Mouse (Mus musculus): ENCODE measurements around the gene Ugt2b34.
A peak's percentile ranks its signal among the peaks of the same experiment; 100 is the strongest.
"Not testable (repeated sequence)": the region's sequence is repeated elsewhere in the genome, so short reads cannot be mapped to it uniquely, and the experiment has no call there.

Ugt2b34 gene

DNA sequence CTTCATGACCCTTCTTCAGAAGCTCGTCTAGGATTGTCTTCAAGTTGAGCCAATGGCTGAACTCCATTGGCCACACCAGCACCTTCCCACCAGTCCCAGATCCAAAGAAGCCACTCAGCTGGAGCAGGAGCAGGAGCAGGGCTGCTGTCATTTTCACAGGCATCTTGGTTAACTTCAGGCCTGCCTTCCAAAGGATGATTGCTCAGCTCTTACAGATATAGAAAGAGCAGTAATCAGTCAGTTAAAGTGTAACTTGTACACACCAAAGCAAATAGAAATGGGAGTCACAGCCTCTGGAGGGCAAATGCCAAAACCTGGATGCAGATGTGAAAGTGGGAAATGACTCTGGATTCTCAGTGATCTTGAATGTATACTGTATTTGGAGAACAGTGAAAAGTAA is at the start of gene Ugt2b34:
Gene Ugt2b34, minus strand, starts transcription at position 180 of the 400 bp plus-strand sequence.
- no peak for DNase-seq (ENCODE audit: low read depth)

DNA sequence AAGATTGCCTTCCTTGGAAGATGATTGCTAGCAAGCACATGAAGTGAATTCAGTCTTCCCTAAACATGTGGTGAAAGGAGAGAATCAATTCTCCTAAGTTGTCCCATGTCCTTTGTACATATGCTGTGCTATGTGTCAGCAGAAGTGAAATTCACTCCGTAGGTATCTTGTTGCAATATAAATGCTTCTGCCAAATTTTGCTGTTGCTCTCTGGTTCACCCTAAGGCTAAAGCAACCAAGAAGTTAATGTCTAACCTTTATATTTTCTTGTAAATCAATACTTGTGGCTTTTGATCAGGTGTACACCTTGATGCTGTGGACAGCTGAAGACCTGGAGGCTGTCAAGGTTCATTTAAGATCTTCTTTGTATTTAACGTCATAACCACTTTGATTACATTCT is 35.4 kb upstream of the Ugt2b34 start:
- no peak for DNase-seq (ENCODE audit: low read depth)

DNA sequence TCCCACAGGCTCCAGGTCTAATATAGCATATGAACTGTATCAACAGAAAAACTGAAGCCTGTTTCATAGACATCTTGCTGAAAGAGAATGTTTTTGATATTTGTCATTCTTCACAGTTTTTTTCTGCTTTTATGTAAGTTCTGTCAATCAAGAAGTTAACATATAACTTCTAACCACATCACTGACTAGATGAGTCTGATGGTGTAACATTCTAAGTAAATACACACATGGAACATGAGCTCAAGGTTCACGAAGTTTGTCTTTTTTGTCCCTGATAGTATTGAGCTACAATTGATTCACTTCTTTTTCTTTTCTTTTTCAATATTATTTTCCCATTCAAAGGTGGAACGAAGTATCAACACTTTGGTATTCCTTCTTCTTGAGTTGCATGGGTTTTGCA is 19.7 kb upstream of the Ugt2b34 start, which contains the start of gene Ugt2b1:
Gene Ugt2b1, minus strand, starts transcription at position 105 of the 400 bp plus-strand sequence.
- DNase-seq (ENCODE audit: low read depth), result no peak

DNA sequence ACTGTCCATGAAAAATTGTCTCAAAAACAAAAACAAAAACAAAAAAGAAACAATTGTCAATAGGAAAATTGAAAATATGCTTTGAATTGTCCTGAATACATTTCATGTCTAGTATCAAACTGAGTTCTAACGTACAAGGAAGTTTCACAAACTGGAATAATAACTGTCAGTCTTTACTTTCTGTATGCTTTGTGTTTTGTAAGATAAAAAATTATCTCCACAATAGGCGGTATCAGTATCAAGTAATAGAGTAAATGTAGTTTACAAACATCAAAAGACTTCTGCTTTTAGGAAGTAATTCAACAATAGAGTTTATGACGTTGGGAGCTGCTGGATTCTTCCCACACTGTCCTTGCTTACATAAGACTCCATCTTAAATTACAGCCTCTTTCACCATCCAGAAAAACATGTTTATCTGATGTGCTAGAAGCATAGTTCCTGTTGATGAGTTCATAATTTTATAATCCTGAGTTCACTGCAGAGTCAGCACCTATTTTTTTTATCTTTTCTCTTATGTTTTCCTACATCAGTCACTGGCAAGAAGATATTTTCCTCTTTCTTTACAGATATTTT is 14.0 kb upstream of the Ugt2b34 start:
- DNase-seq (ENCODE audit: low read depth), result no peak

DNA sequence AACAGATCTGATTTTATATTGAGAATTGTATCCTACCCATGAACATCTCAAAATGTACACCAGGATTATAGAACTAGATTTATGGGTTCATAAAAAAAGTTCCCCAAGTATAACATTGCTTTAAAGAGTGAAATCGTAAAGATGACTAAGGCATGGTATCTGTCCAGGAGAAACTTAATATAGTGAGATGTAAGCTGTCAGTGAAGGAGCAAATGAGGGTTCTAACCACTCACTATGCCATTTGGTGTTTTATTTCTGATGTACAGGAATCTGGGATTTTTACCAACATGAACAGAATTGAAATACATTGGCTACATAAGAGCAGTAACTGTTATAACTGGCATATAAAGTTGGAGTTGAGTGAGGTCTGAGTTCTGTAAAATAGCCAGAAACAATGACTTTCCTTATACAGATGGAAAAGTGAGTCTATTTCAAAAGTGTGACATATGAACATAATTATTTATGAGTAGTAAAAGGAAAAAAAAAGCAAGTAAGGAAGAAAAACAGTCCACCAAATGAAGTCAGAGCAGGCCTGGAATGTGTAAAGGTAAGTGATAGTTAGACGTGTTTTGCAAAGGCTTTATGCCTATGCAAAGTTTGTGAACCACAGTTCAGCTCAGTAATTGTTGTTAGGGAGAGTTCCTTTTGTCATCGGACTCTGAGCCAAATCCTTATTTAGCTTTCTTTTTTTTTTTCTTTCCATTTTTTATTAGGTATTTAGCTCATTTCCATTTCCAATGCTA is 4.8 kb upstream of the Ugt2b34 start:
- no peak for DNase-seq (ENCODE audit: low read depth)

DNA sequence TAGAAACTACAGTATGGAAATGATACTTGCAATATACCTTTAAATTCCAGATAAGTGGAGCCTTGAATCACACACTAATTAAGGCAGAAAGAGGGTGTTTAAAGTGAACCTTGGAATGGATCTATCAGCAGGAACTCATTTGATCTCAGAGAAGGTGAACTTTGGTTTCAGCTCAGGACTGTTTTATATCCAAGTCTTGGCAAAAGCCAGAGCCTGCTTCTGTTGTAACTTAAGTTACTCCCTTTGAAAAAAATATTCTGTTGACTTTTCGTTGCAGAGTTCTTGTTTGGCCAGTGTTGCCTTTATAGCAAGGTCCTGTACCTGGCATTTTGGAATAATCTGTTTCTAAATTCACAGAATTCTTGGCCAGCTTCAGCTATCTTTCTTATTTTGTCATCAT is 4.0 kb upstream of the Ugt2b34 start:
- no peak for DNase-seq (ENCODE audit: low read depth)

DNA sequence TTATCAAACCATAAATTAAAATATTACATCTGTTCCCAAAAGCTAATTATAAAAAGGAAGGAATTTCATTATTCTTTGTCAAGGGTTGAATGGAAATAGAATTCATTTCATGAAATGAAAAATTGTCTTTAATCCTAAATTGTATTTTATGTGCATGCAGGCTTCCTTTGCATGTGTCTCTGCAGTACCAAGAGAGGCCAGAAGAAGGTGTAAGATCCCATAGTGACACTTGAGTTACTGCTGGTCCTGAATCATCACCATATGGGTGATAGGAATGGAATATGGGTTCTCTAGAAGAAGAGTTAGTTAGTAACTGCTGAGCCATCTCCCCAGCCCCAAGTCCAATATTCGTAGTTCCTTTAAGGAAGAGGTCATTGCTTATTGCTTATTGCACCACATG is 16.8 kb downstream of the Ugt2b34 start:
- DNase-seq (ENCODE audit: low read depth), result no peak

DNA sequence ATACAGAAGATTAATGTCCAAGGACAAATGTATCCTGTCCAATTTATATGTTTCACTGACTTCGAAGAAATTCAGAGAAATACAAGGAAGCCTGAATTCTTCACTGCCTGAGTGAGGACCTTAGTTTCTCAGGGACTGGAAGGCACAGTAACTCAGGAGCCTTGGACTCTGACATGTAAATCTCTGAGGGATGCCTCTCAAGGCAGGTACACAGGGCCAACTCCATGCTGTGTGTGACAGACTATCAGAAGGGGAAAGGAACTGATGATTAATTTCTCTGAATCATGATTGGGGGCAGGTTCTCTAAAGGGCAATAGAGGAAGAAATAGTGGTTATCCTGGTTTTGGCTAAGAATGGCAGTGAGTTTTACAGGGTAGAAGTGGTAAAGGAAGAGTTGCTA is 18.3 kb downstream of the Ugt2b34 start:
- DNase-seq (ENCODE audit: low read depth), result no peak

DNA sequence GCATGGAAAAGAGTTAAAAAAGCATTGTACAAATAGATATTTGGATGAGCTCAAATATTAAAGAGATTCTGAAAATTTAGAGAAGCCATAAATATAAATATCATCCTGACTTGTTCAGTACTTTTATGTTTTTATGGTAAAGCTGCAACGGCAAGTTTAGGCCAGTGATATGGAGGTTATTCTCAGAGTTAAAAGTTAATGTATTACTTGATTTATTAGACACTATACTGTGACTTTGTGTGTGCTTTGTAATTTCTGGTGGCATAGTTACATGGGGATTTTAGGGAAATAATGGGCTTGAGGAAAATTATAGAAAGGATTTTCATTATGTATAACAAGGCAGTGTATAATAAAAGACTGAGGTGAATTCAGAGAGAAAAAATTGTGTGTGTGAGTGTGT is 19.7 kb downstream of the Ugt2b34 start:
- no peak for DNase-seq (ENCODE audit: low read depth)

DNA sequence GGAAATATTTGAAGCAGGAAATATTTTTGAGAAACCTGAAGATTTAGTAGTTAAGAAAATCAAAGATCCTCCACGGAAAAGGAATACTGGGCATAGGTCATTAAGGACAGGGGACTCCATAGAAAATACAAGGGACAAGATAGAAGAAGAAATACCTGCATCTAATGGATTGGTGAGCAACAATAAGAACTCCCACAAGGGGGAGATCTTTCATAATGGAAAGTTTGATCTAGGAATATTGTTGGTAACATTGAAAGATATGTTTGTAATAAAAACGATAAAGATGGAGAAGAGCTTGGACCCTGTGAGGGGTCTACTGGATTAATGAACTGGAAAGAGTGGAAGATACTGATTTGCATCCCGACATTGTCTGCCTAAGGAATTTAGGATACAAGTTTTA is 20.1 kb downstream of the Ugt2b34 start:
- DNase-seq (ENCODE audit: low read depth), result no peak

DNA sequence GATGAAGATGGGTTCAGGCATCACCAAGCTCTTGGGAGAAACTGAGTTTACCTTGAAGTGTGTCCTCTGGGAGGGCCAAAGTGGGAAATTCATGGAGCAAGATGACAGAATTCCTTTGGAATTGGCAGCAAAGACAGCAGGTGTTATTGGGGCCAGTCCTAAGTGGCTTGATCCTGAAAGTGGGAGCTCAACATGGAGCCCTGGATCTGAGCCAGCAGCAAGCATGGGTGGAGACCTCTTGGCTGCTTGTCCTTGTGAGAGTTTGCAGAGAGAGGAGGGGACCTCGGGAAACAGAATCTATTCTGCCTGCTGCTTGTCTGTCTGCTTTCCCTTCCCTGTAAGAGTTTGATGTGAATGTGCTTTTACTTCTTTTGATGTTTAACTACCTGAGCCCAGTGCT is 34.9 kb downstream of the Ugt2b34 start:
- no peak for DNase-seq (ENCODE audit: low read depth)

DNA sequence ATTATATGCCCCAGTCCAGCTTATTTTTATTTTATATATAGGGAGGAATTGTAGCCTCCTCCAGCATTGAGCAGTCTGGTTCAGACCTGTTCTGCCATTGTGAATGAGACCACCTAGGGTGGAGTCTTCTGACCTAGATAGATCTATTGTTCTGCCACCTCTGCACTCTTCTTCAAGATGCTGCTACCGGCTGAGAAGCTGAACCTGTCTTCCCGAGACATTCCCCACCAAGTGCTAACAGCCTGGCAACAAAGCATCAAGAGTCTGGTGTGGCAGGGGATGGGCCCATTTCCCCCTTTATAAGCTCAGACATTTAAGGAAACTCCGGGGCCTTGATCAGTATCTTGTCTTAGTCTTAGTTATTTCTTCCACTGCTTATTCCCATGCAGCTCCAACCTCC is 48.4 kb downstream of the Ugt2b34 start:
- DNase-seq (ENCODE audit: low read depth), result no peak

DNA sequence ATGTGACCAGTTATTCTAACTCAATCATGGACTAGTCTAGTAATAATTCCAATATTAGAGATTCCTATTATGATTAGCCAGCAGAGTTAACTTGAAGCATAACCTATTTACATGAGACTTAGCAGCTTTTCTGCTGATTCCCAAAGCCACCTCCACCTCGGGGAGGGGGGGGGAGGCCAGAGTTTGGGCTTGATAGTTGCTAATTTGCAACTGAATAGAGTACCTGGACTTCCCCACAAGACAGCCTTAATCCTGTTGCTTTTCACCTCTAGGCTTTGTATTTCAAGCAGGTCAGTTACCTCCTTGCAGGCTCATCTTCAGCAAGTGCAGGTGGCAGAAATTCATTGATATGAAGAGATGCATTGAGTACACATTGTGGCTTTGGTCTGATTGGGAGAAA is 49.1 kb downstream of the Ugt2b34 start:
- no peak for DNase-seq (ENCODE audit: low read depth)

DNA sequence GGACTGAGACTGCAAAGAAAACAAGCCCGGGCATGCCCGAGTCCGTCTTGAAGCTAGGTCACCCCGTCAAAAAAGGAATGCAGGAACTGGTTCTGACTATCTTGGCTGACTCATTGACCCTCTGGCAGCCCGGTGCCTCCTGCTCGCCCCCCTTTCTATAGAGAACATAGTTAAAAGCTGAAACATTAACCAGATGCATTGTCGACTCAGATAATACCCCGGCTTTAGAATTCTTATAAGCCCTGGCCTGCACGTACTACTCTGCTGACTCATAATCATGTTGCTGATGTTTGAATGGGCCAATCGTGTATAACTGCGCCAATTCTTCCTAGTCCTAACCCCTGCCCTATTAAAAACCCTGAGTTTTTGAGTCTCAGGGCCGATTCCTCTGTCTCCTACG is 50.2 kb downstream of the Ugt2b34 start:
- DNase-seq (ENCODE audit: low read depth), result not testable (repeated sequence)

DNA sequence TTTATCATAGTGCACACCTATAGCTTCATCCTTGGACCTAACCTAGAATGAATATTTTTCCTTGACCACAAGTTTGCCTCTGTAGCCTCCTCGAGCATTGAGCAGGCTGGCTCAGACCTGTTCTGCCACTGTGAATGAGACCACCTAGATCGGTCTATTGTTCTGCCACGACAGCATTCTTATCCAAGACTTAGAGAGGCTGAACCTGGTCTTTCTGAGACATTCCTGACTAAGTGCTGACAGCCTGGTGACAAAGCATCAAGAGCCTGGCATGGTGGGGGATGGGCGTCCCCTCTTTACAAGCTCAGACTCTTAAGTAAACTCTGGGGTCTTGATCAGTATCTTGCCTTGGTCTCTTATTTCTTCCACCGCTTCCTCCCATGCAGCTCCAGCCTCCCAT is 55.1 kb downstream of the Ugt2b34 start:
- no peak for DNase-seq (ENCODE audit: low read depth)

DNA sequence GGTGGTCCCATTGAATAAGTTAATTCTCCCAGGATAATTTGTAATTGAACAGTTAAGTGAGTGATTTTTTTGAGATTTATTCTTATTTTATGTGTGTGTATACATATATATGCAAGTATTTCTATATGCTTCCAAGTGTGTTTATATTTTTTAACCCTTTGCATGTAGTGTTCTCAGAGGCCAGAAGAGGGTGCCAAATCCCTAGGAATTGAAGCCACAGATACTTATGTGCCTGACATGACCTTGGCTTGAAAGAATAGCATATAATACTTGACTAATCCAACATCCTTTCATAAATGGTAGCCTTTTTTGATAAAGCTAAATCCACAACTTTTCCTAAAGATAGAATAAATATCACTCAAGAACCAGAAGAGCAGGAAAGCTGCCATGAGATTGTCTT is 56.6 kb downstream of the Ugt2b34 start:
- DNase-seq (ENCODE audit: low read depth), result peak; percentile 44

DNA sequence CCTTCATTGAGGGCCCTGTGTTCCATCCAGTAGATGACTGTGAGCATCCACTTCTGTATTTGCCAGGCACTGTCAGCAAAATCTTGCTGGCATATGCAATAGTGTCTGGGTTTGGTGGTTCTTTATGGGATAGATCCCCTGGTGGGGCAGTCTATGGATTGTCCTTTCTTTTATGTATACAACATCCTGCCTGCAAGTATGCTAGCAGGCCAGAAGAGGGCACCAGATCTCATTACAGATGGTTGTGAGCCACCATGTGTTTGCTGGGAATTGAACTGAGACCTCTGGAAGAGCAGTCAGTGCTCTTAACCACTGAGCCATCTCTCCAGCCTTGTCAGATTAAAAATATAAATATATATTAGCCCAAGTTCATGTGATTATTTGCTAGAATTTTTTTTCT is 65.5 kb downstream of the Ugt2b34 start:
- DNase-seq (ENCODE audit: low read depth), result peak; percentile 20

DNA sequence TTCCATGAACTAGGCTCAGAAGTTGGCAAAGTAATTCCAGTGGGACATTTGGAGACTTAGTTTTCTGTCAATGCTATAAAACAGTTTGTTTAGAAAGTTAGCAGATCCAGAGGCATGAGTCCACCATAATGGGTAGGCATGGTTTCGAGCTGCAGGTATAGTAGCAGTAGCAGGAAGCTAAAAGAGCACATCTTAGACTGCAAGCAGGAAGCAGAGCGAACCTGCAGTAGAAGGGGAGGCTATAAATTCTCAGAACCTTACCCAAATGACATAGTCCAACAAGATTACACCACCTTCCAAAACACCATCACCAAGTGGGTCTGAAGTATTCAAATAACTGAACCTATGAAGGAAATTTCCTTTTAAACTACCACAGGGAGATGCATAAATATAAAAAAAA is 66.5 kb downstream of the Ugt2b34 start:
- DNase-seq (ENCODE audit: low read depth), result peak; percentile 10

Data from induced T-regulatory cell, adult 2 months (primary cell).